Mouse (Mus musculus) cerebral cortex, adult 2 months (tissue): Measurements from ENCODE around the gene Caly.

Source experiments
- WGBS: fragments of 180-500 bp; shearing (Covaris S2); methylation state at CpG from one replicate; pipeline ENCODE4 v1.1.7; 2018; 5-methylcytosine and 5-hydroxymethylcytosine counted together

Gene Caly

DNA sequence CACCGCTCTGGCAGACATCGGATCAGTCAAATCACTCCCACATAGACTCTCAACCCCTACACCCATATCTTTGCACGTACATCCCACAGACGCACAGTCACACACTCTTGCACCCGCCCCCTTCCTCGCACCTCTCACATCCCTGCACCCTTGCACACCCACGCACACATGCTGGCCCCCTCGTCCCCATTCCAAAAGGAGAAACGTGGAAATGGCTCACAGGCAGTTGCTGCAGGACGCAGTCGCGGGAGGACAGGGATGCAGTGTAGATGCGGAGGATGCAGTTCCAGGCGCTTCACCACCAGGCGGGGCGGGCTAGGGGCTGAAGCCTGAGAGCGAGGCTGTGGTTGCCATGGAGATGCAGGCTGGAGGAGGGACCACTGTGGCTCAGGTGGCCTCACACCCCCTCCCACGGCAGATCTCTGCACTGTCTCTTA is at the start of gene Caly:
Gene Caly (minus strand): TSS at position 307 of the 437 bp plus-strand sequence.
- 2% methylated on average over 18 of the region's 18 CpGs for WGBS

DNA sequence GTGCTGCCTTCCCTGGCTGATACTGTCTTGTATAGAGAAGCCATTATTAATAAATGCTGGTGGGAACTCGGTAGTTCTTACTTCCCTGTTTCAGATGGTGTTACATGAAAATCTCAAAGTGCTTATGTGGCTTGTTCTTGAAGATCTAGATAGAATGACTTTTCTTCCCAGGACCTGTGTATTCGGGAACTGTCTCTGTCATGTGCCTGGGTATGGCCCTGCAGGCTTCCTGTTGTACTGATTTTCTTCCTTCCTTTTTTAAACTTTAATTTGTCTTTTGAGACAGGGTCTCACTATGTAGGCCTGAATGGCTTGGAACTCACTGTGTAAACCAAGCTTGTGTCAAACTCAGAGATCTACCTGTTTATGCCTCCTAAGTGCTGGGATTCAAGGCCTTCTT is 45.6 kb upstream of the Caly start:
- WGBS, result 90% methylated on average over 2 of the region's 2 CpGs

DNA sequence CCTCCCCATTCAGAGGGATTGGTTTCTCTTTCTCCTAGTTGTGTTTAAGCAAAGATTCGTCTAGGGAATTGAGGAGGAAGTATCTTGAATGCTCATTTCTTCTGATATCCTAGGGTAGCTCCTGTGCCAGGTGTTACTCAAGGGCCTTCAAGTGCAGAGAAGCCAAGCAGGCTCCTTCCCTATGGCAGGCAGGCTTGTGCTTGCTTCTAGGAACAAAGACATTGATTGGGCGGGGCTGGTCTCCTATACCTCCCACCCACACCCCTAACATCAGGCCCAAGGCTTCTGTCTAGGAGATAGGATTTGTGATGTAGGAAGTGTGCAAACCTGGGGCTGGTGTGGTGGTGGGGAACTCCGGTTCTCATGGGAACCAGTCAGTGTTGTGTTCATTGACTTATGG is 44.6 kb upstream of the Caly start:
- 84% methylated on average over 3 of the region's 3 CpGs for WGBS

DNA sequence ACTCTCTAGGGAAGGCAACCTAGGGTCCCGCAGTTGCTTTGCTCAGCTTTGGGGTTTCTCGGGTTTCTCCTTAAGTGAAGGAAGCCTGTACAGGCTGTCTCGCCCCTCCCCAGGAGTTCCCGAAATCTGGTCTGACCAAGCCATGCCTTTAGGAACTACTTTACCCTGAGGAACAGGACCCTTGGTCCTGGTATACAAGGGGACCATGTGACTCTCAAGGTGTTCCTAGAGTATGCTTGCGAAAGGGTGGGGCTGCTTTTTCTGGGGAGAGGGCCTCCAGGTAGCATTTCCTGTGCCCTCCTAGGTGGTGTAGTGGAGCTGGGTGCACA is 43.6 kb upstream of the Caly start:
- WGBS, result 11% methylated on average over 5 of the region's 5 CpGs

DNA sequence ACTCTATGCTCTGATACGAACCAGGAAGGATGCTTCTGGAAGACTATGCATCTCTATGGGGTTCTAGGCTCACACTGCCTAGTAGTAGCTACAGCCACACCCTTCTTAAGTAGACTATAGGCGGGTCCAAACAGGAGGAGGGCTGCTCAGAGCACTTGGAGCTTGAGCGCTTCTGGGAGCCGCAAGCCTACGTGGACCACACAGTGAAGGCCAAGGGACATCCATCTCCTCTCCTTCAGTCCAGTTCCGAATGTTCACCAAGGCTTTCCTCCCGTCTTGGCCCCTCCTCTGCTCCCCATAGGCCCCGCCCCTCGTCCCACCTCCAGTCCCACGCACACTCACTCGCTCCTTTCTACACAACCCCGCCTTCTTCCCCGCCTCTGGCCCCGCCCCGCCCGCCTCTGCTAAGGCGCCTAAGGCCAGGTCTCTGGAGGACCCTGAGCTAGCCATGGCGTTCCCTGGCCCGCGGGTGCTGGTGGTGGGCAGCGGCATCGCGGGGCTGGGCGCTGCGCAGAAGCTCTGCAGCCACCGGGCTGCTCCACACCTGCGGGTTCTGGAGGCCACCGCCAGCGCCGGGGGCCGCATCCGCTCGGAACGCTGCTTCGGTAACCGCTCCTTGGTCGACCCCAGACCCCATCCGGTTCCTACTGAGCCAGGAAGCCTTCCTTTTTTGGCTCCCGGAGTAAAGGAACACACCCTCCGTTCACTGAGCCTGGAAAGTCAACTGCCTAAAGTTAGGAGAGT is 43.1 kb upstream of the Caly start:
- under 1% methylated on average over 40 of the region's 40 CpGs for WGBS

DNA sequence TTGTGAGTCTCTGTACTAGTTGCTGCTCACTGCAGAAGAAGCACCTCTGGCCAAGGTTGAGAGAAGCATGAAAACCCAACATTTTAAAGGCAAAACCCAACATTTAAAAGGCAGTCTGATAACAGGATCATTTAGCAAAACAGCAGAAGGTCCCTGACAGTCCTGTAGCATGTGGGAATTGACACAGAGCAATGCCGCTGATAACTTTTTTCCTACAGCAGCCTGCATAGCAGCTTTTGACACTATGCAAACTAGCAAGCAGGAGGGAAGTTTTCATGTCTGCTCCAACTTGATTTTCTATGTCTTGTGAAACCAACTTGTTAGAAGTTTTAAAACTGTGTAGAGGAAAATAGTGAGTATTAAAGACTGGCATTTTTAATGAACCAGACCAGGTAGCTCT is 42.0 kb upstream of the Caly start:
- 84% methylated on average over 1 of the region's 1 CpGs for WGBS

DNA sequence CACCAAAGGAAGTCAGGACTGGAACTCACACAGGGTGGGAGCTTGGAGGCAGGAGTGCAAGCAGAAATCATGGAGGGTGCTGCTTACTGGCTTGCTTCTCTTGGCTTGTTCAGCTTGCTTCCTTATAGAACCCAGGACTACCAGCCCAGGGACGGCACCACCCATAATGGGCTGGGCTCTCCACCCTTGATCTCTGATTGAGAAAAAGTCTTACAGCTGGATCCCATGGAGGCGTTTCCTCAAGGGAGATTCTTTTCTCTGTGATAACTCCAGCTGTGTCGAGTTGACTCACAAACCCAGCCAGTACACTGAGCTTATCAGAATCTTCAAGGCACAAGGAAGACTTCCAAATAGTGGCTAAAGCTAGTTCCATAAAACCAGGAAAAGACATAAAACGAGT is 40.4 kb upstream of the Caly start:
- WGBS, result 52% methylated on average over 4 of the region's 4 CpGs

DNA sequence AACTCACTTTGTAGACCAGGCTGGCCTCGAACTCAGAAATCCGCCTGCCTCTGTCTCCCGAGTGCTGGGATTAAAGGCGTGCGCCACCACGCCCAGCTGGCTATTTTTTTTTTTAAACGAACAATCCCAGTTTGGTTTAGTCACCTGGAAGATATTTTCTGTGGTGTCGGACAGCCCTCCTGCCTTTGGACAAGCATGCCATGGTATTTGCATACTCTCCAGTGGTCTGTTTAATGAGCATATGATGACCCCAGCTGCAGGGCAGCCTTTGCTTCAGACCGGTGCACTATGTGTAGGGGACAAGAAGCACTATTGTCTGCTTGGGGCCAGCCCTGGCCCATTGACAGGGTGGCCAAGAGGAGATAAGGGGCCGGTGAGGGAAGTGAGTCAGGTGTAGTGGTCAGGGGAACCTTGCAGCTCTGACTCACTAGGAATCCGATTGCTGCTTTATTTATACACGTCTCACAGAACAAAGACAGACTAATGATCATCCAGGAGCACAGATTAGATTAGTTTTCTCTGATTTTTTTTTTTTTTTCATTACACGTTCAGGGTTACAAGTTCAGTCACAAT is 39.1 kb upstream of the Caly start:
- WGBS, result 75% methylated on average over 13 of the region's 13 CpGs

DNA sequence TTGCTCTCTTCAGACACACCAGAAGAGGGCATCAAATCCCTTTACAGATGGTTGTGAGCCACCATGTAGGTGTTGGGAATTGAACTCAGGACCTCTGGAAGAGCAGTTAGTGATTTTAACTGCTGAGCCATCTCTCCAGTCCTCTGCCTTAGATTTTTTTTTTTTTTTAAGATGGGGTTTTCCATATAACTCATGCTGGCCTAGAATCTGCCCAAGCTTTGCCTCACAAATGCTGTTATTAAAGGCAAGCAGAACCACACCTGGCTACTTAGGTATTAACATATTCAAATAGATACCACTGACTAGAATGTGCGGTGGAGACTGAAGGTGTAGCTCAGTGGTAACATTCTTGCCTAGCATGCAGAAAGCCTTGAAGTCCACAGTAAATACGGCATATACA is 38.1 kb upstream of the Caly start:
- 94% methylated on average over 2 of the region's 2 CpGs for WGBS

DNA sequence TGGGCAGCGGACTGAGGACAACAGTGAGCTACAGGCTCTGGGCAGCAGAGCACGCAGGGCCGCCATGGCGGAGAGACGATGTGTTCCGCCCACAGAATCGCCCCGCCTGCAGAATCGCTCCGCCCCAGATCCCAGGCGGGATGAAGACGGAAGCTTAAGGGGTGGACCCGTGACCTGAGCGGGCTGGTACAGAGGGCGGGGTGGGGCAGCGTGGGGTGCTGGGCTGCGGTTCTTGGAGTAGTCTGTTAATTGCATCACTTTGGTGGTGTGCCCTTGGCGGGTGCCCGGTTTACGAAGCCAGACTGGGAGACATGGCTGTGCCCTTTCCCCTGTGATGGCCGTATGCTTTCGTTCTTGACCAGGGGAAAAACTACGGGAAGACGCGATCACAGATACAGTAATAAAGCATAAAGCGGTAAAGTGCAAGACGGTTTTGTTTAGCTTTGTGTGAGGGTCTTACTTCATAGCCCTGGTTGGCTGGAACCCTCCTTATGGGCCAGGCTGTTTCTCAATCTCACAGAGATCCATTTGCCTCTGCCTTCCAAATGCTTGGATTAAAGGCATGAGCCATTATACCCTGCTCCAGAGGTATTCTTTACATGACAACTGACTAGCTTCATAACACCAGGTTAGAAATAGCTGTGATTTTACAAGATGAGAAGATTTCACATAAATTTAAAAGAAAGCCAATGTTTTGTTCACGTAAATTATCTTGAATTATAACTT is 34.1 kb upstream of the Caly start, which contains the start of gene Echs1:
Gene Echs1 (minus strand): TSS at position 148 of the 726 bp plus-strand sequence.
- WGBS, result 3% methylated on average over 28 of the region's 28 CpGs

DNA sequence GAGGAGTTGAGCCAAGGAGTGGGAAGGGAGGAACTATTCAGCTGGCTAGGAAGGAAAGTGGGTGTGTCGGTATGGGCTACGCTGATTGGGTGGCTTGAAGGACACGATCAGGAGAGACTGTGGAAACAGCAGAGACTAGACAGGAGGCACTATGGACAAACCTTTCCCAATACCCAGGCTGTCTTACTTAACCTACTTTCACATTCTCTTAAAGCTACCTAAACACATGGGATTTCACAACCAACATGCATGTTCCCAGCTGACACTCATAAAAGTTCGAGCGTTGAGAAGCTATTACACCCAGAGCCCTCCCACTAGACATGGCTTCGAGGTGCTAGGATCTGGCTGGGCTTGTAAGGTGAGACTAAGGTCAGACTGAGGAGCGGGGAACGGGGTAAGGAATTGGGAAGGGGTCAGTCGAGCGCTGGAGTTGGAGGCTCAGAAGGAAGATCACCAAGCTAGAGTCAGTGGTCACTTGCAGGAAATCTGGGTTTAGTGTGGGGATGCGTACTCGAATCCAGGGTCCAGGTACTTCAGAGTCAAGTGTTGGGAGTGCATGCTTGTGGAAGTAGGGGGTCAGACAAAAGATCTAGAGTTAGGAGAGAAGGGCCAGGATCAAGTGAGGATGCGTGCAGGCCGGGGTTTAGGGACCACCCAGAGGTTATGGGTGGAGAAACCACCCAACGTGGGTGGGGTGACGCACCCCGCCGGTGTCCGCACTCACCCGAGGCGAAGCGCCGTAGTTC is 33.4 kb upstream of the Caly start, which contains the start of gene Paox:
Gene Paox (plus strand): TSS at position 217 of the 746 bp plus-strand sequence.
- WGBS, result under 1% methylated on average over 23 of the region's 23 CpGs

DNA sequence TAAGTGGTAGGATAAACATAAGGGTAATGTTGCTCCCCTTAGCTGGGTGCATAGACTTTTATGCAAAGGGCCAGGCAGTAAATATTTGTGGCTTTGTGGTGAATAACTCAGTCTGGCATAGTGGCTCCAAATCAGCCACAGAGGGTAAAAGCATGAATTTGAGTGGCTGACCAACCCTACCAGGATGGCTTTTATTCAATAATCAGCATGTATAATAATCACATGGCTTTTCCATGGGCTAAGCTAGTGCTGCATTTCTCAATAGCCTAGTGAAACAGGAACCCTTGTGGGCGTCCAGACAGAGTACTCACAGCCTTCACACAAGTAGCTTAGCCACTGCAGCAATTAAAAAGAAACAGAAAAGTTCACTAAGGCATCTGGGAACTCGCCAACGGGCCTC is 29.6 kb upstream of the Caly start:
- 66% methylated on average over 3 of the region's 3 CpGs for WGBS

DNA sequence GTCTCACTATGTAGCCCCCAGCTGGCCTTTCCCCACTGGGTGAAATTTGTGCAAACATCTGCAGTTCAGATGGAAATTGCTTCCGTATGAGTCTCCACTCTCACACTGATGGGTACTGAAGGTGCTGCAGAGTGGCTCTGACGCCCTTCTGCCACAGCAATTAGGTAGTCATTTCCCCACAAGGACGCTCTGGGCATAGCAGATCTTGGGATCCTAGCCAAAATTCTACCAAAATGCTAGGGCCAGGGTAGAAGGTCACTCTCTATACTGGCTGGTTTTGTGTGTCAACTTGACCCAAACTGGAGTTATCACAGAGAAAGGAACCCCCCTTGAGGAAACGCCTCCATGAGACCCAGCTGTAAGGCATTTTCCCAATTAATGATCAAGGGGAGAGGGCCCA is 21.7 kb upstream of the Caly start:
- 85% methylated on average over 4 of the region's 4 CpGs for WGBS

DNA sequence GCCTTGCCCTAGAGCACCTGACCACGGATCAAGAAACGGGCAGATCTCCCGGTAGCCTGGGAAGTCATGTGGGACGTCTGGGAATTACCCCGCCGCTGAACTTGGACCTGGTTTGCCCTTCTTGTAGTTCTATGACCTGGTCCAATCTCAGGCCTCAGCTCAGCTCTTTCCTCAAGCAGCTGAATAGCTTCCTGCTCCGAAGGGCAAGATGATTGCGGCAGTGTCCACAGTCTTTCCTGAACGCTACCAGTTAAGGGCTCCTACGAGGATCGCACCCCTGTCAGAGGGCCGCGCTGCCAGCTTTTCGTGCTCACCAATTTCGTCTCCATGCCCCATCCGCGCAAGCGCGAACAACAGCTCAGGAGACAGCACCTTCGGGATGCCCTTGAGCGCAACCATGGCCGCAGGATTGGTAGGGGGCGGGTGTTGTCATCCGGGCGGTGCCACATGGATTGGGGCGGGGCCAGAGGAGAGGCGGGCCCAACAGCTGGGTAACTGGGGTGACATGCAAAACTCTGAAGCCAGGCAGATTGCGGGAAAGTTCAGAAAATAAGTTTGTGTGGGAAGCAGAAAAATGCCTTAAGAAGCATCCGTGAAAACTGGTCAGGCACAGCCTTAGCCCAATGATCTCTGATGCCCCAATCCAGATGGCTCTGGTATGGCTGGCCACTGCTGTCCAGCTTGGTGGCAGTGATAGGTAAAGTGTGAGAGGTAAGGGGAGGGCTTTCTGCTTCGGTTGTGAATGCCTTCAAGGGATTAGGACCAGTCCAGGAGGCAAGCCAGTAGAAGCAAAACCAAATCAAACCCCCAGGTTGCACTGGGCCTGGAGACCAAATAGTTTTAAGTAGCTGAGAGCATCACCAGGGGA is 19.9 kb upstream of the Caly start, which contains the start of gene Fuom:
Gene Fuom (minus strand): TSS at position 449 of the 868 bp plus-strand sequence.
- WGBS, result 1% methylated on average over 30 of the region's 30 CpGs

DNA sequence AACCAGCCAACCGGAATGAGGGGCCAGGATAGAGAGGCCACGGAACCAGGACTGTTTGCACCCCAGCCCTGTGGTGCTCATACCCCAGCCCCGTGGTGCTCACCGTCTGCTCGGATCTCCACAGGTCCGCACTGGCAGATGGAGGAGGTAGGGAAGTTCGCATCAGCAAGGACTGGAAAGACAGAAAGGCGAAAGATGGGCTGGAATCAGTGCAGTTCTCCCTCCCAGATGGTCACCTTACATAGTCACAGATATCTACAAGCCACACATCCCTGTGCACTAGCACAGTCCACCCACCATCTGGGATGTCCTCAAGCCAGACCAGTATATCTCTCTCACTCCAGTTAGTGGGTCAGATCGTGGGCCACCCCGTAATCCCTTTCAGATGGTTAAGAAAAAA is 19.1 kb upstream of the Caly start:
- 51% methylated on average over 10 of the region's 10 CpGs for WGBS

DNA sequence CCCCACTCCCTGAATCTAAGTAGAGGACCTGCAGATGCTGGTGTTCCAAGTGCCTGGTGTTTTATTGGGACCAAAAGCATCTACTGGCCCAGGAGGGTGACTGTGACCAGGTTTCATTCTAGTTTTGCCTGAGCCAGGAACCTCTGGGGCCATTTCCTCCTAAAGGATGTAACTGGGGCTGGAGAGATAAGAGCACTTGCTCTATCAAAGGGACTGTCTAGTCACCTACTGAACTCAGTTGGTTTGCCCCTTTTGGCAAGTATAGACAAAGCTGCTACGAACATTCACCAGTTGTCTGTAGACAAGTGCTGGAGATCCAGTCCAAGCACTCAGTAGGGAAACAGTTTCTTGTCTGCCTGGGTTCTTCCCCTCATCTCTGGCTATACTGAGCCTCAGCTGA is 16.1 kb upstream of the Caly start:
- WGBS, result 83% methylated on average over 1 of the region's 1 CpGs

DNA sequence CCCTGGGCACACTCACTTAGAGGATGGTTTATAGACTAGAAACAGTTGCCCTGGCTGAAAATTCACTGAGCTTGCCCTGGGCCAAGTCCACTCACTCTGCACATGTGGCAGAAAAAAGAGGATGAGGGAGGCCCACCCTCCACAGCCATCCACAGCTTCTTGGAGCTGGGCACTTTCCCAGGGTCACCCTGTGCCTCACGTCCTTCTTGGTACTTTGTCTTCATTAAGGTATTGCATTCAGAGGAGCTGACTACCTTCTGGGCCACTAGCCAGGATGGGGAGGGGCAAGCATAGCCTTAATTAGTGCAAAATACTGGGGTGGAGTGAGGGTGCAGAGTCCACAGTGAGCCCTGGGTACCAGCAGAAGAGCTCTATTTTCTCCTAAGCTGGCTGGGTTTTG is 13.2 kb upstream of the Caly start:
- WGBS, result 30% methylated on average over 1 of the region's 1 CpGs

DNA sequence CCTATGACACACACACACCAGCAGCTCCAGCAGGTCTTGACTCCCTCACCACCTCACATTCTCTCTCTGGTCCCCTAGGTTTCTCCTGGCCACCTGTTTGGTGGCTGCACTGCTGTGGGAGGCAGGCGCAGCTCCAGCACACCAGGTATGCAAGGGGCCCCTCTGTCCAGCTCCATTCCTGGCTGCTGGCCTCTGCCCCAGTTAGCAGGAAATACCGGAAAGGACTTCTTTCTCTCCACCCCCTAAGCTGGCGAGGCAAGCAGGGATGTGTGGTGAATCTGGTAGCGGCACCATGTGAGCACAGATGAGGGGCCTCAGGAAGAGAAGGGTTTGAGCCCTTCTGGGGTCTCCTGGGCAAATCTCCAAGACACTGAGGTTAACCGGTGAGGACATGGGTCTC is 12.6 kb upstream of the Caly start:
- WGBS, result 76% methylated on average over 5 of the region's 5 CpGs

DNA sequence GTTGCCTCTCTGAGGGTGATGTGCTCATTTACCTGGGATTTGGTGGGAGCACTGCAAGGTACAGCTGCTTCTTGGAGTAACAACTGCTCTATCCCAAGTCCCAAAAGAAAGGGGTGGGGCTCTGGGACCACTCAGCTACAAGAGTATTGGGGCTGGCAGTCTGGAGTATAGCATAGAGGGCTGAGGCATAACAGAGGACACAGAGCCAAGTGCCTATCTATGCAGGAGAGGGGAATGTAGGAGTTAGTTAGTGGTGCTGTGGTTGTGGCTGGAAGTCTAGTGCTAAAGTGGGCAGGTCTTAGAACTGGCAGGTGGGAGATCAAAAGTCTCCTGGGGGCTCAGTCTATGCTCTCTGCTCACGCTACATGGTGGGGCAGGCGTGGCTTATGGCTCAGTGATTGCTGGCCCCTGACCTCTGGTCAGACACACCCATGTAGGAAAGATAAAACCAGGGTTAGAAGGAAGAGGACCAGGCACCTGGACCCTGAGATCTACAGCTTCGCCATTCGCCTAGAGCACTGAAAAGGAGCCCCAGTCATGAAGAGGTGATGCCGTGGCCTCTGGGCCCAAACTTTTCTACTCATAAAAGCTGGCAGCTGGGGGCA is 10.7 kb upstream of the Caly start, which contains the start of gene Prap1:
Gene Prap1 (plus strand): TSS at position 472 of the 605 bp plus-strand sequence.
- 92% methylated on average over 5 of the region's 5 CpGs for WGBS

DNA sequence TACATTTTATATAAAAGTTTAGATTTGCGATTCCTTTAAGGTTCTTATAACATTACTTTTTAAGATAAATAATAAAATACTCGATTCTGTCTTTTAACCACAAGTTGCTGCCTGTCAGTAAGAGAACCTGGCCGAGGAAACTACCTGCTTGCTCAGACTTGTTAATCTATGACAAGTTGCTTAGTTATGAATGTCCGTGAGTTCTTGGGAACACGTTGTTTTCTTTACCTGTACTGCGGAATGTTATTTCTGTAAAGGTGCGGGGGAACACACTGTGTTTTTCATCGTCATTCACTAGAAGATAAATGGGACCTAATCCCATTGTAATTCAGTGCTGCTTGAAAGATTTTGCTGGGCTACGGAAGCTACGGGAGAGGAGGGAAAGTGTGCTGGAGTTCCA is 8.3 kb upstream of the Caly start:
- WGBS, result 82% methylated on average over 10 of the region's 10 CpGs
